Mouse (Mus musculus): ENCODE measurements around the gene Slc44a4. TPM values are rescaled to one million over a fixed set of nuclear protein-coding genes. Genes with fewer than 3 reads are reported as not detected.

The Slc44a4 gene
- not detected for total RNA-seq (2023)

GRCm38 (mm10) chr17:34913930-34914665 is at the start of gene Slc44a4:
TSS of gene Slc44a4 (plus strand) at chr17:34914466.

GRCm38 (mm10) chr17:34879336-34879879 is 34.9 kb upstream of the Slc44a4 start, which contains the start of gene Zbtb12:
TSS of gene Zbtb12 (plus strand) at chr17:34879483.

DNA sequence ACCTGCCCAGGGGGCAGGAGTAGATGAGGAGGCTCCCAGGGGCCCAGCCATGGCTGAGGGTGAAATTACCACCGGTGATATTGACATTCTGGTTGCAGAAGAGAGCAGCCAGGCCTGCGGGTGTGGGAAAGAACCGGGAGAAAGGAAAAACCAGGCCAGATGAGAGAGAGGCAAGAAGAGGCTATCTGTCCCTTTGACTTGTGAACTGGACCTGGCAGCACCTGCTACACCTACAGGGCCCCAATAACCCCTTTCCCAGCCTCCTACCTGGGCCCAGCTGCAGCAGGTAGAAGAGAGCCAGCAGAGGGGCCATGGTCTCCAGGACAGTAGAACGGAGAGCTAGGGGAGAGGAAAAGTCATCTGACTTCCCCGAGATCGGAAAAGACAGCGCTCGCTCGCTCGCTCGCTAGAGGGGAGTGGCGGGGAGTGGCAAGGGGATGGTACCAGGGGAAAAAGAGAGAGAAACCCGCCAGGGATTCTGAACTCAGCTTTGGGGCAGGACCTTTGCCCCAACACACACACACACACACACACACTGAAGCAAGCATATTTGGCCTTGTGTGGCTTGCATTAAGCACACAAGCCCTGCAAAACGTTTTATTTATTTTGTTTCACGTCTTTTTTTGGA is 32.5 kb upstream of the Slc44a4 start, which contains the start of gene Gm20547:
Gm20547 (minus strand) TSS at position 360 of the 628 bp plus-strand sequence.

DNA sequence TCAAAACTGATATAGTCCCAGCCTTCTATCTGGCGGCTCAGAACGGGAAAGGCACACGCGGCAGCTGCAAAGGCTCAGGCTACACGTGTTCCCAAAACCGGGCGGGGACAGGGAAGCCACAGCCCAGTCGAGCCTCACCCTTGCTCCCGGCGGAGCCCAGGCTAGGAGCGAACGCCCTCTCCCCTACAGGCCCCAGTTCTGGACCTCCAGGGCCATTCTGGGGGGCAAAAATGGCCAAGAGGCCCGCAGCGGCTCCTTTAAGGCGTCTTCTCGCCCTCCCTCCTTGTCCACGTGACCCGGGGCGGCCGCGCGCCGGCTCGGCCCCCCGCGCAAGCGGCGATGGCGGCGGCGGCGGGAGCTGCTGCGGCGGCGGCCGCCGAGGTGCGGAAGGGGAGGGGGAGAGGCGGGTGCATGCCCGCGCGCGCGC is 16.1 kb upstream of the Slc44a4 start, which contains the start of the genes C2 and Ehmt2:
C2 (minus strand) TSS at position 106 of the 427 bp plus-strand sequence.
Ehmt2 (plus strand) TSS at position 310 of the 427 bp plus-strand sequence.

DNA sequence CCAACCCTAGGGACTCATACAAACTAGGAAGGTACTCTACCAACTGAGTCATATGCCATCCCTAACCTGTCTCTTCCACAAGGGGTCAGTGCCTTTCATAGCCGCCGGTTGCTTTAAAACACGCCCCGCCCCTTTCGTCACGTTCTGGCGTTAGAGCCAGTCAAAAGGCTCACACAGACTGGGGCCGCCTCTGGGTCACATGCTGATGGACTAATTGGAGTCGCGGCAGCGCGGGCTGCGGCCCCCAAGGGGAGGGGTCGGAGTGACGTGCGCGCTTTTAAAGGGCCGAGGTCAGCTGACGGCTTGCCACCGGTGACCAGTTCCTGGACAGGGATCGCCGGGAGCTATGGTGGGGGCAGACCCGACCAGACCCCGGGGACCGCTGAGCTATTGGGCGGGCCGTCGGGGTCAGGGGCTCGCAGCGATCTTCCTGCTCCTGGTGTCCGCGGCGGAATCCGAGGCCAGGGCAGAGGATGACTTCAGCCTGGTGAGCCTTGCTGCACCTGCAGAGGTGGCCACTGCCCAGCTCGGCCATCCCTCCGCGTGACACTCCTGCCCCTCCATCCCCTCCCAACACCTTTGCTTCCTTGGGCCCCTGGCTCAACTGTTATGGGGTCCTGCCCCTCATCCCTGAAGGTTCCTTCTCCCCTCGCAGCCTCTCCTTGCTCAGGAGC is 16.9 kb downstream of the Slc44a4 start, which contains the start of gene Neu1:
Neu1 (plus strand) TSS at position 193 of the 674 bp plus-strand sequence.

DNA sequence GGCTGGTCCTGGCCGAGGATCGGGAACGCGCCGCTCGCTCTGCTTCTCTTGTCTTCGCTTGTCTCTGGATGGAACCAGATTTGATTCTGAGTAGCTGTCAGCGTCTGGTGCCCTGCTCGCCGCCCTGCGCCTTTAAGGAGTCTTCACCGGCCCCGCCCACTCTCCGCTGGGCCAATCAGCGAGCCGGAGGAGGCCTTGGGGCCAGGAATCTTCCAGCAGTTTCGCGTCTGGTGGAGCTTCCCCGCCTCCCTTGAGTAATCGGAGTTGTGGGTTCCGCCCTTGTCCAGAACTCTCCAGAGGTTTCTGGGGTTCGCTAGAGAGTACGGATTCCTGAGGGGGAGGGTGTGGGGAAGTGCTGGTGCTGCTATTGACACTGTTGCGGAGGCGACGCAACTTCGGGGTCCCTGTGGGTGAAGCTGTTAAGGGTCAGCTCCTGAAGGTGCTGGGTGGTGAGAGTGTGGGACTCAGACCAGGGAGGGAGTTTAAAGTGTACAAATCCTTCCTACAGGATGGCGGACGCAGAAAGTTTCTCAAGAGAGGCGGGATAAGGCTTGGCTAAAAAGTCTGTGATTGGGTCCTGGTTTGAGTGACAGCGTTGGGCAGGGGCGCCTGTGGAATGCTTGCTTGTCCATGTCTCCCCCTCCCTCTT is 45.0 kb downstream of the Slc44a4 start, which contains the start of gene Hspa1b:
Hspa1b (minus strand) TSS at position 109 of the 649 bp plus-strand sequence.

DNA sequence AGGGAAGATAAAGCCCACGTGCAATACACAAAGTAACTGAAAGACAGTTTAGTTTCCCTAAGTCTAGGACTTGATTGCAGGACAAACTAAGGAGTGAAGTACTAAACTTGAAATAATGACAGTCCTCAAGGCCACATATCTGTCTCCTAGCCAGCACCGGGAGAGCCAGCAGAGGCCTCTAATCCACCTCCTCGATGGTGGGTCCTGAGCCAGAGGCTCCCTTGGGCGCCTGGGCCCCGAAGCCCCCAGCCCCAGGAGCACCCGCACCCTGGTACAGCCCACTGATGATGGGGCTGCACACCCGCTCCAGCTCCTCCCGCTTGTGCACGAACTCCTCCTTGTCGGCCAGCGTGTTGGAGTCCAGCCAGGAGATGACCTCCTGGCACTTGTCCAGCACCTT is 55.6 kb downstream of the Slc44a4 start, which contains the start of gene Gm20481:
Gm20481 (plus strand) TSS at position 91 of the 400 bp plus-strand sequence.

GRCm38 (mm10) chr17:34972069-34972749 is 57.9 kb downstream of the Slc44a4 start, which contains the start of the genes Hspa1a and Hspa1l:
TSS of gene Hspa1a (minus strand) at chr17:34972156.
TSS of gene Hspa1l (plus strand) at chr17:34972703.

Other genes with a start within 250 kb of the Slc44a4 start
- under 1 TPM; 0.24 to 0.37 TPM for gene Tnxb, start 243.9 kb upstream of the Slc44a4 start, total RNA-seq (2023)
- 10 to 100 TPM in 1 of 2 experiments, 1 to 10 TPM in 1; 5.0 to 25.9 TPM for gene C4b, start 170.6 kb upstream of the Slc44a4 start, total RNA-seq (2023)
- gene Cyp21a1, start 109.9 kb upstream of the Slc44a4 start, total RNA-seq (2023) = not detected
- 10 to 100 TPM; 64.1 to 71.7 TPM for gene Stk19, start 77.5 kb upstream of the Slc44a4 start, total RNA-seq (2023)
- gene Dxo, start 77.4 kb upstream of the Slc44a4 start, total RNA-seq (2023) = 10 to 100 TPM; 48.5 to 48.9 TPM
- gene Skiv2l, start 64.3 kb upstream of the Slc44a4 start, total RNA-seq (2023) = 10 to 100 TPM; 83.5 to 92.5 TPM
- gene Nelfe, start 64.1 kb upstream of the Slc44a4 start, total RNA-seq (2023) = 10 to 100 TPM; 21.6 to 31.4 TPM
- 10 to 100 TPM; 10.9 to 15.3 TPM for gene Cfb, start 51.9 kb upstream of the Slc44a4 start, total RNA-seq (2023)
- 1 to 10 TPM; 3.3 to 3.8 TPM for gene Zbtb12, start 35.0 kb upstream of the Slc44a4 start, total RNA-seq (2023)
- not detected for gene Gm20547, start 32.4 kb upstream of the Slc44a4 start, total RNA-seq (2023)
- 10 to 100 TPM; 16.6 to 17.2 TPM for gene C2, start 16.2 kb upstream of the Slc44a4 start, total RNA-seq (2023)
- 100 to 1,000 TPM; 134 to 139 TPM for gene Ehmt2, start 16.0 kb upstream of the Slc44a4 start, total RNA-seq (2023)
- gene Neu1, start 16.8 kb downstream of the Slc44a4 start, total RNA-seq (2023) = 10 to 100 TPM; 58.9 to 60.2 TPM
- 100 to 1,000 TPM; 240 to 289 TPM for gene Hspa1b, start 44.8 kb downstream of the Slc44a4 start, total RNA-seq (2023)
- not detected for gene Gm20481, start 55.4 kb downstream of the Slc44a4 start, total RNA-seq (2023)
- 100 to 1,000 TPM; 322 to 373 TPM for gene Hspa1a, start 57.7 kb downstream of the Slc44a4 start, total RNA-seq (2023)
- gene Hspa1l, start 58.2 kb downstream of the Slc44a4 start, total RNA-seq (2023) = under 1 TPM; 0.55 to 0.76 TPM
- gene Lsm2, start 67.4 kb downstream of the Slc44a4 start, total RNA-seq (2023) = 10 to 100 TPM; 18.6 to 21.1 TPM
- 10 to 100 TPM; 89.4 to 93.9 TPM for gene Vars, start 86.5 kb downstream of the Slc44a4 start, total RNA-seq (2023)
- under 1 TPM in 1 of 2 experiments, not detected in 1; 0.16 TPM for gene Vwa7, start 102.1 kb downstream of the Slc44a4 start, total RNA-seq (2023)
- not detected for gene Sapcd1, start 113.5 kb downstream of the Slc44a4 start, total RNA-seq (2023)
- gene Msh5, start 132.3 kb downstream of the Slc44a4 start, total RNA-seq (2023) = 1 to 10 TPM; 1.0 to 2.2 TPM
- gene Clic1, start 135.5 kb downstream of the Slc44a4 start, total RNA-seq (2023) = 100 to 1,000 TPM; 258 to 267 TPM
- gene Ddah2, start 144.6 kb downstream of the Slc44a4 start, total RNA-seq (2023) = 1 to 10 TPM; 1.2 to 1.7 TPM
- gene Ly6g6c, start 150.9 kb downstream of the Slc44a4 start, total RNA-seq (2023) = not detected
- not detected for gene Mpig6b, start 151.7 kb downstream of the Slc44a4 start, total RNA-seq (2023)
- gene Ly6g6e, start 162.4 kb downstream of the Slc44a4 start, total RNA-seq (2023) = not detected
- not detected for gene Ly6g6d, start 163.6 kb downstream of the Slc44a4 start, total RNA-seq (2023)
- gene Ly6g6f, start 171.1 kb downstream of the Slc44a4 start, total RNA-seq (2023) = not detected
- gene Abhd16a, start 174.8 kb downstream of the Slc44a4 start, total RNA-seq (2023) = 10 to 100 TPM; 58.8 to 60.6 TPM
- not detected for gene Ly6g5c, start 193.8 kb downstream of the Slc44a4 start, total RNA-seq (2023)
- under 1 TPM; 0.42 to 0.61 TPM for gene Ly6g5b, start 201.0 kb downstream of the Slc44a4 start, total RNA-seq (2023)
- 10 to 100 TPM; 22.2 to 30.3 TPM for gene Gpank1, start 207.0 kb downstream of the Slc44a4 start, total RNA-seq (2023)
- 100 to 1,000 TPM; 133 to 155 TPM for gene Csnk2b, start 207.6 kb downstream of the Slc44a4 start, total RNA-seq (2023)
- gene D17H6S53E, start 211.9 kb downstream of the Slc44a4 start, total RNA-seq (2023) = 10 to 100 TPM; 15.5 to 25.3 TPM
- not detected for gene Apom, start 217.6 kb downstream of the Slc44a4 start, total RNA-seq (2023)
- gene Bag6, start 220.7 kb downstream of the Slc44a4 start, total RNA-seq (2023) = 100 to 1,000 TPM; 324 to 360 TPM